Mouse (Mus musculus) forebrain, embryonic 15.5 days (tissue): ENCODE results near the gene Olfr1185-ps1. TPM values are rescaled to one million over a fixed set of nuclear protein-coding genes. Genes with fewer than 3 reads are reported as not detected.
"Not testable (repeated sequence)": the region's sequence is repeated elsewhere in the genome, so short reads cannot be mapped to it uniquely, and the experiment has no call there.

Experiments
- ATAC-seq: fragments of 200-750 bp; cut with Nextera tagmentation; replicated peaks from 2 replicates; pipeline ENCODE4 v1.8.0; 2017; ENCODE audit warnings: mild to moderate bottlenecking, moderate TSS enrichment, moderate library complexity
- H3K27ac ChIP-seq: fragments of 300-500 bp; sonication (generic); replicated peaks from 2 replicates; pipeline ENCODE4 v1.5.1; 2015; ENCODE audit warnings: mild to moderate bottlenecking, inconsistent platforms
- H3K27me3 ChIP-seq: fragments of 300-500 bp; sonication (generic); 2 replicates; pipeline ENCODE4 v1.6.1; 2015; ENCODE audit warnings: inconsistent platforms
- H3K36me3 ChIP-seq: fragments of 300-500 bp; sonication (generic); 2 replicates; pipeline ENCODE4 v1.6.1; 2015; ENCODE audit warnings: mild to moderate bottlenecking, inconsistent platforms
- H3K4me1 ChIP-seq: fragments of 300-500 bp; sonication (generic); 2 replicates; pipeline ENCODE4 v1.6.1; 2015; ENCODE audit warnings: inconsistent platforms
- H3K4me2 ChIP-seq: fragments of 300-500 bp; sonication (generic); replicated peaks from 2 replicates; pipeline ENCODE4 v1.6.1; 2015; ENCODE audit warnings: mild to moderate bottlenecking, inconsistent platforms
- H3K4me3 ChIP-seq: fragments of 300-500 bp; sonication (generic); 2 replicates; pipeline ENCODE4 v1.5.1; 2015; ENCODE audit warnings: mild to moderate bottlenecking, inconsistent platforms
- H3K9ac ChIP-seq: fragments of 300-500 bp; sonication (generic); replicated peaks from 2 replicates; pipeline ENCODE4 v1.6.1; 2015; ENCODE audit warnings: mild to moderate bottlenecking, inconsistent platforms
- H3K9me3 ChIP-seq: fragments of 300-500 bp; sonication (generic); 2 replicates; pipeline ENCODE4 v1.6.1; 2016; ENCODE audit warnings: inconsistent platforms
- WGBS: fragments of 180-500 bp; shearing (Covaris S2); methylation state at CpG from one replicate; pipeline ENCODE4 v1.1.7; 2015; ENCODE audit warnings: mixed read lengths; 5-methylcytosine and 5-hydroxymethylcytosine counted together
- polyA plus RNA-seq: library from polyadenylated mRNA; unstranded; fragments of >200 nt; fragmentation: Nextera tagmentation; extraction: Ambion mirVana; gene quantifications from 2 replicates; pipeline ENCODE4 v1.2.1, GENCODE M21; 2015

The Olfr1185-ps1 gene
- not detected in 2 replicates for polyA plus RNA-seq

DNA sequence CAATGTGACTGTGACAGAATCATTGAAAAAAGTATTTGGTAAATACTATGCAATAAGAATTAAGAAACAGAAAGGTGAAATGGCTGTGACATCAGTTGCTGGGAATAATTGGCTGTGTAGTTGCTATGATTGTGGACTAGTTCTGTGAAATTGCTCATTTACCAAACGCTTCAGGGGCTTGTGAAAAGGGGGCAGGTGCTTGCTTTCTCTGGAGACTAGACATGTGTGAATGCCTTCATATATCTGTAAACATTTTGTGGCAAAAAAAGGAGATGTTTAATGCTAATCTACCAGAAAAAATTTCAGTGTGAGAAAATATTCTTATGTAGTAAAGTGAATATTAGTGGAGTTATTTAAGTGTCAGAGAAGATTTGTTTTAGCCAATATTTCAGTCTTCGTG, at the start of gene Olfr1185-ps1:
Gene Olfr1185-ps1 (plus strand): TSS at position 301 of the 400 bp plus-strand sequence.
- H3K36me3 ChIP-seq, result no peaks in the 10 kb centered on the region
- no peak within 1 kb of the TSS for H3K27ac ChIP-seq
- H3K9ac ChIP-seq, result no peak within 1 kb of the TSS
- ATAC-seq, result no peak
- H3K9me3 ChIP-seq, result no peaks in the 10 kb centered on the region
- no peak within 1 kb of the TSS for H3K4me3 ChIP-seq
- H3K4me2 ChIP-seq, result no peak within 1 kb of the TSS
- no peaks in the 10 kb centered on the region for H3K4me1 ChIP-seq
- 64% methylated on average over 2 of the region's 2 CpGs for WGBS
- no peaks in the 10 kb centered on the region for H3K27me3 ChIP-seq

DNA sequence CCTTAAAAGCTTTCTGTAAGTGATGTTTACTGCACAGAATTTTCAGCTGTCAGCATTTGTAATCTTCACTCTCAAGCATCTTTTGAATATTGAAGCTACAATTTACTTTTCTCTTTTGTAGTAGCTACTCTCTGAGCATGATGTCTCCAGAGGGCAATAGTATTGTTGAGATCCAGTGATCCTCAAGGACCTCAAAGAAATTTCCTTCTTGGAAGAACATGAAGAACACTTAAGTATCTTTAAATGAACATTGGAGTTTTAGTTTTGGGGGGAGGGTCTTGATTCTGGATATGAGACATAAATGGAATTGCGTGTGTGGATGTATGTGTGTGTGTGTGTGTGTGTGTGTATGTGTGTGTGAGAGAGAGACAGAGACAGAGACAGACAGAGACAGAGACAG, 44.1 kb upstream of the Olfr1185-ps1 start, which contains the start of gene Gm13757:
Gene Gm13757 (minus strand): TSS at position 101 of the 400 bp plus-strand sequence.
- no peaks in the 10 kb centered on the region for H3K36me3 ChIP-seq
- H3K27ac ChIP-seq, result no peak within 1 kb of the TSS
- ATAC-seq, result no peak
- no peaks in the 10 kb centered on the region for H3K9me3 ChIP-seq
- no peak within 1 kb of the TSS for H3K9ac ChIP-seq
- H3K4me1 ChIP-seq, result no peaks in the 10 kb centered on the region
- no peak within 1 kb of the TSS for H3K4me2 ChIP-seq
- WGBS, result 95% methylated on average over 1 of the region's 1 CpGs
- H3K27me3 ChIP-seq, result no peaks in the 10 kb centered on the region
- no peak within 1 kb of the TSS for H3K4me3 ChIP-seq

DNA sequence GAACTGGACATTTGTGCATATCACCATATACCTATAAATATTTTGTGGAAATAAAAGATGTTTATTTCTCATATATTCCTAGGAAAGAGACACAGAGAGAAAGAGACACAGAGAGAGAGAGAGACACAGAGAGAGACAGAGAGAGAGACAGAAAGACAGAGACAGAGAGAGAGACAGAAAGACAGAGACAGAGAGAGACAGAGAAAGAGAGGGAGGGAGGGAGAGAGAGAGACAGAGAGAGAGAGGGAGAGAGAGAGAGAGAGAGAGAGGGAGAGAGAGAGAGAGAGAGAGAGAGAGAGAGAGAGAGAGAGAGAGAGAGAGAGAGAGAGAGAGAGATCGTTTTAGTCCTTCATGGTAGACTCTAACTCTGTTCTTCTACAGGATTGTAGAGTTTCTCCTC, 38.6 kb upstream of the Olfr1185-ps1 start, which contains the start of gene Olfr1183:
Gene Olfr1183 (plus strand): TSS at position 301 of the 400 bp plus-strand sequence.
- not testable (repeated sequence) for H3K36me3 ChIP-seq, H3K27me3 ChIP-seq, H3K9me3 ChIP-seq, ATAC-seq, H3K4me1 ChIP-seq, H3K27ac ChIP-seq, H3K4me2 ChIP-seq, H3K9ac ChIP-seq, H3K4me3 ChIP-seq
- WGBS, result 71% methylated on average over 1 of the region's 1 CpGs

DNA sequence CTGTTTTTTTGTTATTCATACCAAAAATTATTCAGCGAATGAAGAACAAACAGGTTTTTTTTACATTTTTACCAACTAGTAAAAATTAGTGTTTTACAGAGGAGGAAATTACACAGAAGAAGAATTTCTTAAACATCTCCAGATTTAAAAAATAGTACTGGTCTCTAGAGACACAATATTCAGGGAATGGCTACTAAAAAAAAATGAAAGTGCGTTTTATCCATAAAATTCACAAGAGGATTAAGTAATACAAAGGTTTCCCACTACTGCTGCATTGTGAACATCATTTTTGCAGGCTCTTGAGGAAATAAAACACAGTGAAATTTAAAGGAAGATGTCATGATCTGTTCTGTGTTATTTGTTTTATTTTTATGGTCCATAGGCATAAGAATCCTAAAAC, 9.8 kb upstream of the Olfr1185-ps1 start, which contains the start of gene Olfr1184:
Gene Olfr1184 (plus strand): TSS at position 301 of the 400 bp plus-strand sequence.
- WGBS, result 94% methylated on average over 2 of the region's 2 CpGs
- no peaks in the 10 kb centered on the region for H3K4me1 ChIP-seq
- ATAC-seq, result no peak

DNA sequence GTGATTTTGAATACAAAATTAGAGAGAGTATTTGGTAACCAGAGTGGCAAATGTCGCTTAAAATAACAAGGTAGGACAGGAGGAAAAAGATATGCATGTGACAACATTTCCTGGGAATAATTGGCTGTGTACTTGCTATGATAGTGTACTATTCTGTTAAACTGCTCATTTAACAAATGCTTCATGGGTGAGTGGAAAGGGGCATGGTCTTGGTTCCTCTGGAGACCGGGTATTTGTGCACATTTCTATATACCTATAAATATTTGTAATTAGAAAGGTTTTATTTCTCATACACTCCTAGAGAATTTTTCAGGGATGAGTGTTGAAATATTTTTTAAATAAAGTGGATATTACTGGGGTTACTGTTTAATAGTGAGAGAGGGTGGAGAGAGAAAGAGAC, 25.1 kb downstream of the Olfr1185-ps1 start, which contains the start of gene Olfr1186:
Gene Olfr1186 (plus strand): TSS at position 301 of the 400 bp plus-strand sequence.
- Histone ChIP-seq H3K4me1 (no peaks in the 10 kb centered on the region), H3K4me3 (no peak within 1 kb of the TSS), H3K9me3 (no peaks in the 10 kb centered on the region), H3K4me2 (no peak within 1 kb of the TSS), H3K9ac (no peak within 1 kb of the TSS), H3K27ac (no peak within 1 kb of the TSS), H3K36me3 (no peaks in the 10 kb centered on the region), H3K27me3 (no peaks in the 10 kb centered on the region)
- no peak for ATAC-seq
- WGBS, result 80% methylated on average over 2 of the region's 2 CpGs

More for the DNA sequence above, 9.8 kb upstream of the Olfr1185-ps1 start, which contains the start of gene Olfr1184:
- no peaks in the 10 kb centered on the region for H3K27me3 ChIP-seq
- no peak within 1 kb of the TSS for H3K4me2 ChIP-seq
- H3K9me3 ChIP-seq, result no peaks in the 10 kb centered on the region
- H3K4me3 ChIP-seq, result no peak within 1 kb of the TSS
- H3K9ac ChIP-seq, result no peak within 1 kb of the TSS
- no peak within 1 kb of the TSS for H3K27ac ChIP-seq
- no peaks in the 10 kb centered on the region for H3K36me3 ChIP-seq

DNA sequence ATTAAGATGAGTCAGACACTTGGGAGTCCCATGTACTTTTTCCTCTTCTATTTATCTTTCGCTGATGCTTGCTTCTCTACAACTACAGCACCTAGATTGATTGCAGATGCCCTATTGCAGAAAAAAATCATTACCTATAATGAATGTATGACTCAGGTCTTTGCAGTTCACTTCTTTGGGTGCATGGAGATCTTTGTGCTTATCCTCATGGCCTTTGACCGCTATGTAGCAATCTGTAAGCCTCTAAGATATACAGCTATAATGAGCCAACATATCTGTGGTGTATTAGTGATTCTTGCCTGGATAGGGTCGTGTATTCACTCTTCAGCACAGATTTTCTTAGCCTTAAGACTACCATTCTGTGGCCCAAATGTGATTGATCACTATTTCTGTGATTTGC, 32.6 kb downstream of the Olfr1185-ps1 start:
- H3K36me3 ChIP-seq, result no peaks in the 10 kb centered on the region
- H3K27me3 ChIP-seq, result no peaks in the 10 kb centered on the region
- no peaks in the 10 kb centered on the region for H3K4me1 ChIP-seq
- H3K27ac ChIP-seq, result no peak overlapping the region
- no peak for ATAC-seq
- H3K9me3 ChIP-seq, result no peaks in the 10 kb centered on the region
- H3K4me2 ChIP-seq, result no peak overlapping the region
- 71% methylated on average over 3 of the region's 3 CpGs for WGBS
- no peak overlapping the region for H3K4me3 ChIP-seq
- H3K9ac ChIP-seq, result no peak overlapping the region

Other genes with a start within 250 kb of the Olfr1185-ps1 start
- gene Olfr1173, start 213.4 kb upstream of the Olfr1185-ps1 start, polyA plus RNA-seq, result not detected in 2 replicates
- gene Olfr1174-ps, start 178.2 kb upstream of the Olfr1185-ps1 start, polyA plus RNA-seq, result not detected in 2 replicates
- gene Olfr1175-ps, start 166.1 kb upstream of the Olfr1185-ps1 start, polyA plus RNA-seq, result not detected in 2 replicates
- not detected in 2 replicates for gene Olfr1176, start 156.6 kb upstream of the Olfr1185-ps1 start, polyA plus RNA-seq
- gene Olfr1177-ps, start 146.8 kb upstream of the Olfr1185-ps1 start, polyA plus RNA-seq, result not detected in 2 replicates
- not detected in 2 replicates for gene Olfr1178, start 106.3 kb upstream of the Olfr1185-ps1 start, polyA plus RNA-seq
- gene Olfr1179, start 86.9 kb upstream of the Olfr1185-ps1 start, polyA plus RNA-seq, result not detected in 2 replicates
- not detected in 2 replicates for gene Olfr1180, start 74.2 kb upstream of the Olfr1185-ps1 start, polyA plus RNA-seq
- gene Olfr1181, start 67.1 kb upstream of the Olfr1185-ps1 start, polyA plus RNA-seq, result not detected in 2 replicates
- gene Gm13757, start 44.2 kb upstream of the Olfr1185-ps1 start, polyA plus RNA-seq, result not detected in 2 replicates
- gene Olfr1183, start 38.5 kb upstream of the Olfr1185-ps1 start, polyA plus RNA-seq, result not detected in 2 replicates
- gene Olfr1184, start 9.7 kb upstream of the Olfr1185-ps1 start, polyA plus RNA-seq, result not detected in 2 replicates
- not detected in 2 replicates for gene Olfr1186, start 25.2 kb downstream of the Olfr1185-ps1 start, polyA plus RNA-seq
- gene Olfr1188, start 63.6 kb downstream of the Olfr1185-ps1 start, polyA plus RNA-seq, result not detected in 2 replicates
- gene Olfr1189, start 93.1 kb downstream of the Olfr1185-ps1 start, polyA plus RNA-seq, result not detected in 2 replicates
- gene Olfr1191-ps1, start 147.2 kb downstream of the Olfr1185-ps1 start, polyA plus RNA-seq, result not detected in 2 replicates
- not detected in 2 replicates for gene Olfr1192-ps1, start 155.2 kb downstream of the Olfr1185-ps1 start, polyA plus RNA-seq
- not detected in 2 replicates for gene Olfr1193, start 182.3 kb downstream of the Olfr1185-ps1 start, polyA plus RNA-seq
- not detected in 2 replicates for gene Olfr1195, start 195.9 kb downstream of the Olfr1185-ps1 start, polyA plus RNA-seq
- not detected in 2 replicates for gene Olfr1196, start 211.3 kb downstream of the Olfr1185-ps1 start, polyA plus RNA-seq
- not detected in 2 replicates for gene Olfr1197, start 239.0 kb downstream of the Olfr1185-ps1 start, polyA plus RNA-seq